Mouse (Mus musculus) ES-E14 (cell line): Measurements from ENCODE around the gene Pafah1b3. TPM values are rescaled to one million over a fixed set of nuclear protein-coding genes. Genes with fewer than 3 reads are reported as not detected.
"Not testable (repeated sequence)": the region's sequence is repeated elsewhere in the genome, so short reads cannot be mapped to it uniquely, and the experiment has no call there.

Source experiments
- DNase-seq: peaks from one replicate; pipeline ENCODE4 v3.0.0-alpha.2; 2013; ENCODE audit warnings: low read depth, low spot score
- H3K27ac ChIP-seq: 2 replicates; pipeline ENCODE4 v1.5.1; 2012; ENCODE audit warnings: low read depth, mild to moderate bottlenecking, low read length, moderate library complexity, mixed read lengths; ENCODE audit not compliant: poor library complexity, insufficient read depth, severe bottlenecking
- H3K36me3 ChIP-seq: 2 replicates; pipeline ENCODE4 v1.6.1; 2012; ENCODE audit warnings: mild to moderate bottlenecking, low read length, moderate library complexity, mixed read lengths; ENCODE audit not compliant: control insufficient read depth, poor library complexity, insufficient read depth, severe bottlenecking
- H3K4me1 ChIP-seq, 2 experiments: fragments of 150-350 bp in 1 of 2; sonication (generic) in 1 of 2; 2 replicates each; pipeline ENCODE4 v1.6.1; 2012; ENCODE audit warnings: low read length in 2 of 2, mild to moderate bottlenecking in 1 of 2, mixed read lengths in 1 of 2; ENCODE audit not compliant: control insufficient read depth in 2 of 2, insufficient read depth in 2 of 2, poor library complexity in 1 of 2
- H3K4me3 ChIP-seq, 2 experiments: fragments of 150-350 bp in 1 of 2; sonication (generic) in 1 of 2; 2 replicates each; pipeline ENCODE4 v1.5.1; 2012; ENCODE audit warnings: low read length in 2 of 2, low read depth in 1 of 2, mild to moderate bottlenecking in 1 of 2, mixed read lengths in 1 of 2; ENCODE audit not compliant: insufficient read depth in 1 of 2, poor library complexity in 1 of 2, severe bottlenecking in 1 of 2
- H3K9ac ChIP-seq: 2 replicates; pipeline ENCODE4 v1.6.1; 2012; ENCODE audit warnings: low read depth, mild to moderate bottlenecking, low read length, mixed read lengths; ENCODE audit not compliant: poor library complexity, insufficient read depth, severe bottlenecking
- H3K9me3 ChIP-seq: fragments of 150-350 bp; sonication (generic); 2 replicates; pipeline ENCODE4 v1.6.1; 2012; ENCODE audit warnings: low read depth, mild to moderate bottlenecking, low read length; ENCODE audit not compliant: control insufficient read depth, insufficient read depth
- CHD2 ChIP-seq: IDR thresholded peaks from 2 replicates; pipeline ENCODE4 v1.6.1; 2014; ENCODE audit warnings: mild to moderate bottlenecking, low read depth, low read length, inconsistent platforms
- HCFC1 ChIP-seq: IDR thresholded peaks from 2 replicates; pipeline ENCODE4 v1.6.1; 2012; ENCODE audit warnings: low read length, inconsistent platforms, borderline replicate concordance; ENCODE audit not compliant: insufficient read depth
- MAFK ChIP-seq: IDR thresholded peaks from 2 replicates; pipeline ENCODE4 v1.6.1; 2014; ENCODE audit warnings: mild to moderate bottlenecking, low read depth, low read length, inconsistent platforms; ENCODE audit not compliant: insufficient read depth
- ZC3H11A ChIP-seq: IDR thresholded peaks from 2 replicates; pipeline ENCODE4 v1.6.1; 2012; ENCODE audit warnings: low read depth, mild to moderate bottlenecking, inconsistent platforms, low read length, borderline replicate concordance
- ZNF384 ChIP-seq: IDR thresholded peaks from 2 replicates; pipeline ENCODE4 v1.6.1; 2012; ENCODE audit warnings: low read depth, low read length, inconsistent platforms
- in situ Hi-C, 2 experiments: fragments of 600-800 bp; cut with MboI; formaldehyde crosslinking; loops; one replicate each; pipeline ENCODE4 v1.15.1; 2025; ENCODE audit warnings: low sequenced_read_pairs in 2 of 2, inconsistent platforms in 1 of 2; ENCODE audit not compliant: unreplicated experiment in 2 of 2
- total RNA-seq: library from RNA; depleted of rRNA; stranded (reverse); fragments of 300-350 nt; gene quantifications from 2 replicates; pipeline ENCODE4 v1.2.3, GENCODE M21; 2012

Pafah1b3 gene
- total RNA-seq, 1 experiment: 76.5 TPM

DNA sequence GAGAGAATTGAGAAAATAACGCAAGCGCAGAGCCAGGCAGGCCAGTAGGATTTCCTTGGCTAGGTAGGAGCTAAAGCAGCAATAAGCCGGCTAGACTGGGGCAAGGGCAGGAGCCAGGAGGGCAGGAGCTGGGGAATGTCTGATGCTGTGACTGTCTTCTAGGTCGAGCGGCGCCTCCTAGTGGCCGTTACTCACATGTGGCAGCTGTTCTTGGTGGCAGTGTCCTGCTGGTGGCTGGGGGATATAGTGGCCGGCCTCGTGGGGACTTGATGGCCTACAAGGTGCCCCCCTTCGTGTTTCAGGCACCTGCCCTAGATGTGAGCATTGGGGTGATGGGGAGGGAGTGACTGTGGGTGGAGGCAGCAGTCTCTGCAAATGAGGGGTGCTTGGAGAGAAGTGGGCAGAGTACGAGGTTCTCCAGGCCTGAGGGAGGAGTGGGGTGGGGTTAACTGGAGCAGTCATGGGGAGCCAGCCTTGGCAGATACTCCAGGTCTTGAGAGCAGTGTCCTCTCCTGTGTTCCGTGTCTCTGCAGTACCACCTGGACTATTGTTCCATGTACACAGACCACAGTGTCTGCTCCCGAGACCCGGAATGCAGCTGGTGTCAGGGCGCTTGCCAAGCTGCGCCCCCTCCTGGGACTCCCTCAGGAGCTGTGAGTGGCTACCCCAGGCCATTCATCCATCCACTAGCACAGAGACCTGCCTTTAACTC, 36.0 kb upstream of the Pafah1b3 start:
- H3K36me3 ChIP-seq: peaks cover 31% of the 10 kb centered on the region; the same call in 1 of the 2 replicates
- TF ChIP-seq HCFC1 (no peak), ZNF384 (no peak), CHD2 (no peak), MAFK (no peak), ZC3H11A (peak; percentile 46; the same call in 1 of the 2 replicates)
- no peak overlapping the region for H3K4me3 ChIP-seq
- no peak overlapping the region for H3K9ac ChIP-seq
- H3K9me3 ChIP-seq: no peaks in the 10 kb centered on the region
- no peaks in the 10 kb centered on the region for H3K4me1 ChIP-seq
- H3K27ac ChIP-seq: no peak overlapping the region
- in situ Hi-C loops: no loop called here
- DNase-seq: peak; percentile 70

DNA sequence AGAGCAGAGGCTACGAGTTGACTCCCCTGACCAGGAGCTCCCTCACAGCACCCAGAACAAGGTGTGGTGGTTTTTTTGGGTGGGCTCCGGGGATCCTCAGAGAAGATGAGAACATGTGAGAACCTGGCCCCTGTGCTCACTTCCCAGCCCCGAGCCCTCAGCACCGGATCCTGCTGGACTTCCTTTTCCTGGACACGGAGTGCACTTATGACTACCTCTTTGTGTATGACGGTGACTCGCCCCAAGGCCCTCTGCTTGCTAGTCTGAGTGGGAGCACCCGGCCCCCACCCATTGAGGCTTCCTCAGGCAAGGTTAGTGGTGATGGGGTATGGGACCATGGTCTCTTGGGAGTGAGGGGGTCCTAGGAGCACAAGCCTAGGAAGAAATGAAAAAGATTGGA, 28.4 kb upstream of the Pafah1b3 start:
- TF ChIP-seq MAFK (no peak), HCFC1 (no peak), CHD2 (no peak), ZNF384 (no peak), ZC3H11A (no peak)
- Histone ChIP-seq H3K9ac (no peak overlapping the region), H3K36me3 (peaks cover 18% of the 10 kb centered on the region; the same call in 1 of the 2 replicates), H3K4me1 (peaks cover 5 to 11% of the 10 kb centered on the region in 2 experiments), H3K9me3 (no peaks in the 10 kb centered on the region), H3K4me3 (no peak overlapping the region), H3K27ac (no peak overlapping the region)
- DNase-seq: no peak
- in situ Hi-C loops: no loop called here

DNA sequence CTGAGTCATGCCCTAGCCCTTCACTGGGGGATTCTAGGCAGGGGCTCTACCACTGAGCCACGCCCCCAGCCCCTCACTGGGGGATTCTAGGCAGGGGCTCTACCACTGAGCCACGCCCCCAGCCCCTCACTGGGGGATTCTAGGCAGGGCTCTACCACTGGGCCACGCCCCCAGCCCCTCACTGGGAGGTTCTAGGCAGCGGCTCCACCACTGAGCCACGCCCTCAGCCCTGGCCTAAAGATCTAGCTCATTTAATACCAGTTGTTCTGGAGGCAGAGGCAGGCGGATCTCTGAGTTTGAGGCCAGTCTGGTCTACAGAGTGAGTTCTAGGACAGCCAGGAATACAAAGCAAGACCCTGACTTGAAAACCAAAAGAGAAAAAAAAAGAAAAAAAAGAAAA, 27.6 kb upstream of the Pafah1b3 start:
- H3K4me3 ChIP-seq, H3K9ac ChIP-seq, H3K9me3 ChIP-seq, in situ Hi-C loops, H3K27ac ChIP-seq, DNase-seq: not testable (repeated sequence)
- Histone ChIP-seq H3K4me1 (peaks cover 5 to 11% of the 10 kb centered on the region in 2 experiments), H3K36me3 (peaks cover 11% of the 10 kb centered on the region; the same call in 1 of the 2 replicates)

DNA sequence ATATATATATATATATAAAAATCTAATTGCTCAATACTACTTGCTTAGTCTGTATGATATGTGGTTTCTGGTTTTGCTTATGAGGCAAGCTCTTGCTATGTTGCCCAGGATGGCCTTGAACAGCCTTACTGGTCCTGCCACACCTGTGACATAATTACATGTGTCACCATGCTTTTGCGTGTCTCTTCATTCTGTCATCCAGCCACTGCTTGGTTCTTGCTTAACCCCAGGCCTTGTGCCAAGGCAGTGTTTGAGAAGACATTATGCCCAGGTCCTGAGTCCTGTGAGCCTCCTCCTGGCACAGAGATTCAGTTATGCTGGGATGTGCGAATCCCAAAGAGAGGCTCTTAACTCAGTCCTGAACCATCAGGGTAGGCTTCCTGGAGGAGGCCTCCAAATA, 25.4 kb upstream of the Pafah1b3 start:
- Histone ChIP-seq H3K36me3 (peaks cover 2% of the 10 kb centered on the region; the same call in 1 of the 2 replicates), H3K27ac (no peak overlapping the region), H3K9me3 (no peaks in the 10 kb centered on the region), H3K4me1 (peaks cover 5 to 11% of the 10 kb centered on the region in 2 experiments), H3K4me3 (no peak overlapping the region), H3K9ac (no peak overlapping the region)
- no peak for DNase-seq
- in situ Hi-C loops: no loop called here
- no peak for TF ChIP-seq ZC3H11A
- no peak for TF ChIP-seq HCFC1
- no peak for TF ChIP-seq MAFK
- no peak for TF ChIP-seq ZNF384
- TF ChIP-seq CHD2: no peak
